Mouse (Mus musculus) adipocyte (in vitro differentiated cells): ENCODE data around the gene Fam171a2.
"Not testable (repeated sequence)": the region's sequence is repeated elsewhere in the genome, so short reads cannot be mapped to it uniquely, and the experiment has no call there.

Source experiments
- DNase-seq: peaks from one replicate; pipeline ENCODE4 v3.0.0-alpha.2; 2016; ENCODE audit warnings: low spot score

Gene Fam171a2

GRCm38 (mm10) chr11:102393719-102394420 is 53.6 kb downstream of the Fam171a2 start:
- no peak for DNase-seq

GRCm38 (mm10) chr11:102393238-102393634 is 54.2 kb downstream of the Fam171a2 start, which contains the start of gene Rundc3a:
Rundc3a (plus strand) TSS chr11:102393403.
- no peak for DNase-seq

GRCm38 (mm10) chr11:102392441-102393237 is 54.8 kb downstream of the Fam171a2 start:
- no peak for DNase-seq

- not testable (repeated sequence) for DNase-seq
These were observed 58.0 kb downstream of the Fam171a2 start for GRCm38 (mm10) chr11:102389436-102389835.
